Mouse (Mus musculus) cerebellum, adult 8-10 months (tissue): Measurements from ENCODE around the gene Zfp821.
"Not testable (repeated sequence)": the region's sequence is repeated elsewhere in the genome, so short reads cannot be mapped to it uniquely, and the experiment has no call there.

Experiments
- DNase-seq: peaks from one replicate; pipeline ENCODE4 v3.0.0; 2022

The Zfp821 gene

GRCm38 (mm10) chr8:109714961-109715360 is 9.6 kb downstream of the Zfp821 start:
- DNase-seq: no peak

- no peak for DNase-seq
These were observed 19.8 kb downstream of the Zfp821 start for GRCm38 (mm10) chr8:109725106-109725505.

GRCm38 (mm10) chr8:109731012-109731411 is 25.7 kb downstream of the Zfp821 start:
- DNase-seq: no peak

- DNase-seq: no peak
These were observed 28.7 kb downstream of the Zfp821 start for GRCm38 (mm10) chr8:109734018-109734417.

- no peak for DNase-seq
These were observed 31.5 kb downstream of the Zfp821 start for GRCm38 (mm10) chr8:109736819-109737218.

- peak; percentile 88 for DNase-seq
These were observed 32.1 kb downstream of the Zfp821 start, which contains the start of gene Atxn1l for GRCm38 (mm10) chr8:109737237-109738048. TSS of gene Atxn1l (minus strand) at chr8:109737739.

GRCm38 (mm10) chr8:109738049-109738380 is 32.7 kb downstream of the Zfp821 start:
- DNase-seq: no peak

GRCm38 (mm10) chr8:109747468-109748199 is 42.3 kb downstream of the Zfp821 start:
- DNase-seq: no peak

- no peak for DNase-seq
These were observed 44.9 kb downstream of the Zfp821 start for GRCm38 (mm10) chr8:109750274-109750673.

- DNase-seq: no peak
These were observed 45.4 kb downstream of the Zfp821 start for GRCm38 (mm10) chr8:109750699-109751098.

GRCm38 (mm10) chr8:109751731-109752485 is 46.6 kb downstream of the Zfp821 start:
- DNase-seq: no peak

- DNase-seq: no peak
These were observed 49.4 kb downstream of the Zfp821 start for GRCm38 (mm10) chr8:109754696-109755095.

- DNase-seq: not testable (repeated sequence)
These were observed 50.2 kb downstream of the Zfp821 start for GRCm38 (mm10) chr8:109755554-109755953.

GRCm38 (mm10) chr8:109756849-109757248 is 51.5 kb downstream of the Zfp821 start:
- no peak for DNase-seq

- no peak for DNase-seq
These were observed 54.1 kb downstream of the Zfp821 start for GRCm38 (mm10) chr8:109759426-109759825.

GRCm38 (mm10) chr8:109760221-109760620 is 54.9 kb downstream of the Zfp821 start:
- DNase-seq: no peak

- no peak for DNase-seq
These were observed 58.7 kb downstream of the Zfp821 start for GRCm38 (mm10) chr8:109764031-109764430.

GRCm38 (mm10) chr8:109766081-109766480 is 60.7 kb downstream of the Zfp821 start:
- no peak for DNase-seq

- DNase-seq: no peak
These were observed 67.8 kb downstream of the Zfp821 start for GRCm38 (mm10) chr8:109773154-109773553.
